Mouse (Mus musculus): Measurements from ENCODE around the gene Kctd11.

Gene Kctd11

GRCm38 (mm10) chr11:69849128-69849527 is 32.1 kb downstream of the Kctd11 start:
- DNase-seq (ENCODE audit: extremely low spot score): no peak

- DNase-seq (ENCODE audit: extremely low spot score): no peak
Observed at GRCm38 (mm10) chr11:69848021-69848420, 33.2 kb downstream of the Kctd11 start.

- DNase-seq (ENCODE audit: extremely low spot score): peak; percentile 35
Observed at GRCm38 (mm10) chr11:69846738-69847688, 34.2 kb downstream of the Kctd11 start.

GRCm38 (mm10) chr11:69846198-69846680 is 35.0 kb downstream of the Kctd11 start, which contains the start of gene Plscr3:
Plscr3 (plus strand) TSS chr11:69846376.
- DNase-seq (ENCODE audit: extremely low spot score): peak; percentile 96

GRCm38 (mm10) chr11:69838714-69839104 is 42.5 kb downstream of the Kctd11 start:
- no peak for DNase-seq (ENCODE audit: extremely low spot score)

GRCm38 (mm10) chr11:69837952-69838713 is 43.1 kb downstream of the Kctd11 start, which contains the start of gene Tmem256:
Tmem256 (plus strand) TSS chr11:69838514.
- peak; percentile 99 for DNase-seq (ENCODE audit: extremely low spot score)

GRCm38 (mm10) chr11:69837604-69837951 is 43.6 kb downstream of the Kctd11 start, which contains the start of gene Nlgn2:
Nlgn2 (minus strand) TSS chr11:69837784.
- no peak for DNase-seq (ENCODE audit: extremely low spot score)

GRCm38 (mm10) chr11:69836703-69837576 is 44.3 kb downstream of the Kctd11 start:
- peak; percentile 59 for DNase-seq (ENCODE audit: extremely low spot score)

GRCm38 (mm10) chr11:69835966-69836335 is 45.3 kb downstream of the Kctd11 start:
- DNase-seq (ENCODE audit: extremely low spot score): peak; percentile 40

GRCm38 (mm10) chr11:69835326-69835965 is 45.8 kb downstream of the Kctd11 start:
- peak; percentile 65 for DNase-seq (ENCODE audit: extremely low spot score)

GRCm38 (mm10) chr11:69834001-69834549 is 47.1 kb downstream of the Kctd11 start:
- peak; percentile 49 for DNase-seq (ENCODE audit: extremely low spot score)

GRCm38 (mm10) chr11:69833554-69833953 is 47.7 kb downstream of the Kctd11 start:
- no peak for DNase-seq (ENCODE audit: extremely low spot score)

GRCm38 (mm10) chr11:69828832-69829231 is 52.4 kb downstream of the Kctd11 start:
- DNase-seq (ENCODE audit: extremely low spot score): no peak

Data from embryo, embryonic 9.5 days (tissue).